Mouse (Mus musculus) kidney, adult 18-20 months (tissue): ENCODE data around the gene Tdrd3.

Experiments used
- DNase-seq: peaks from one replicate; pipeline ENCODE4 v3.0.0; 2021

The Tdrd3 gene

DNA sequence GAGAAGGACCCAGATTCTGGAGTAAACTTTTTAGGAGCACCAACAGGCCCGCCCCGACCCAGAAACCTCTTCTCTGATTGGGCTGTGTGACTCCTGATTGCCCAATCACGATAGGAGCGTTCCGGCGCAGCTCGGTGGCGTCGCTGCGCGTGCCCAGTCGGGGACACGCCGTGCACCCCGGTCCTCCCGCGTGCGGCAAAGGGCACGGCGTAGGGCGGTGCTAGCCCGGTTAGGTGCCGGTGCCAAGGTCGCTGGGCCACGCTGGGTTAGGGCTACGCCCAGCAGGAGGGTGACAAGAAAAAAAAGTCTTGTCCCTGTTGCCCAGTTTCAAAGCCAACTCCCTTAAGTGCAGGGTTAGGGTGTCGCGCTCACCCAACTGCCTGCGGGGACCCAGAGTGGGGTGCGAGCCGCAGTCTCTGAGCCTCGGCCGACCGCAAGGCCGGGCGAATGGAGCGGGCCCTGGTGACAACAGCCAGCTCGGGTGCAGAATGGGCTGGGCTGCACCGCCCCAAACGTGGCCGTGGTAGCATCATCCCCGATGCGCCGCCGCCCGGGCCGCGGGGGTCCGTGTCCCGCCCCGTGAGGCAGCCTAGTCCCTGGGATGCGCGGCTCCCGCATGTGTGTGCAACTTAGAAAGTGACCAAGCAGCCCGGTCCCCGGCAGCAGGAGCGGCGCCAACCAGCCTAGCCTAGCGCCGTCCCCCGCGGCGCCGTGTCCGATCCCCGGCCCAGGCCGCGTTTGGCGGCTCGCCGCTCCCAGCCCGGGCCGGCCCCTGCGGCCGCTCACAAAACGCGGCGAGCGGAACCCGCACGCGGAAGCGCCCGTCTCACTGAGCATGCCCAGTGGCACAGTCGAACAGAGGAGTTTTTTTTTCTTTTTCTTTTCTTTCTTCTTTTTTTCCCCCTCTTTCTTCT is at the start of gene Tdrd3:
TSS of gene Tdrd3 (plus strand) at position 832 of the 914 bp plus-strand sequence.
- DNase-seq: peak; percentile 96

- no peak for DNase-seq
Measured at GRCm38 (mm10) chr14:87367169-87367568, 49.3 kb upstream of the Tdrd3 start.

GRCm38 (mm10) chr14:87383041-87383440 is 33.4 kb upstream of the Tdrd3 start:
- DNase-seq: no peak

DNA sequence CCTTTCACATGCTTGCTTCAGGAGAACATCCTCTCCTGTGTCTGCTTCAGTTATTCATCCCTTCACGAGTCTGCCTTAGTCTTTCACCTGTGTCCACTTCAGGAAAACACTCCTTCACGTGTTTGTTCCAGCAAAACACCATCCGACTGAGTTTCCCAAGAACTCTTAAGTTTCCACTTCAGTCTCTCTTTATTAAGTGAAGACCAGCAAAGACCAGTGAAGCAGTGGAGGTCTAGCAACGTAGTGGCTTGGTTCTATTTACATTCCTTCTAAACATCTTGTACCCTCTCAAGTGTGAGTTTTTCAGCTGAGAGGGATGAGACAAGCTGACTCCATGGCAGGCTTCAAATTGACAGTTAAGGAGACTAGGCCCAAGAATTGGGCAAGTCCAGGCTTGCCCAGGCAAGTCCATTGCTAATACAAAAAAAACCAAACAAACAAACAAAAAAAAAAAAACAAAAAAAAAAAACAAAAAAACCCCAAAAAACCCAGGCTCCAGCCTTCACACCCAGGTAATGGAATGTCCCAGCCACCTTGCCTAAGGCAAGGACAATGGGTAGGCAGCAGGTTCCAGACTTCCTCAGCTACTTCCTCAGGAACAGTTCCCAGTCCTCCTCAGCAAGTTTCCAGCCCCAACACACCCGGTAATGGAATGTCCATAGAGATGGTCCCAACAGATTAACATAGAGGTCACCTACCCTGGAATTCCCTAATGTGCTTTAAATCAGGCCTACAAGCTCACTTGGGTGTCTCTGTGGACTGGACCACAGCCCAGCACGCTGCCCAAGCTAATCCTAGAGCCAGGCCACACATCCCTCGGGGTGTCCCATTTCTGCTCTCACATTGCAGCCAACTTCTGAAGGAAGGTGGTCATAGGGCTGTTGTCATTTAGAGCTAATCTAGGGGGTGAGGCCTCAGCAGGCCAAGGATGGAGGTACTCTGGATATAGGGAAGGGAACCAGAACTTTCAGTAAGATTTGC is 31.9 kb upstream of the Tdrd3 start:
- DNase-seq: peak; percentile 11

GRCm38 (mm10) chr14:87393096-87393495 is 23.3 kb upstream of the Tdrd3 start:
- no peak for DNase-seq

GRCm38 (mm10) chr14:87396643-87397042 is 19.8 kb upstream of the Tdrd3 start:
- DNase-seq: no peak

DNA sequence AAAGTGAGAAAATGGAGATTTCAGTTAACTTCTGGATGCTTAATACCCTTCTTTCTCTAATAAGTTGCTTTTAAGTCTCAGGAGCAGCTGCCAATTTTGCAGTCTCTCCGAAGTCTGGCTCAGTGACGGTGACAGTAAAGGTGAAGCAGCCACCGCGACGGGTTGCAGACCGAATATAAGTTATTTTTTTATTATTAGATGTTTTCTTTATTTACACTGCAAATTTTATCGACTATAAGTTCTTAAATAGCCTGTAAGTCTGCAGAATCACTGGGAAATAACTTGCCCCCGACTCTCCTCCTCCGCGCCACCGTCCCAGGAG is 992 bp upstream of the Tdrd3 start:
- DNase-seq: no peak

- DNase-seq: peak; percentile 68
Measured at GRCm38 (mm10) chr14:87416755-87417690, 584 bp downstream of the Tdrd3 start.

- DNase-seq: no peak
Measured at GRCm38 (mm10) chr14:87417691-87418070, 1.2 kb downstream of the Tdrd3 start.

GRCm38 (mm10) chr14:87419740-87420139 is 3.3 kb downstream of the Tdrd3 start:
- no peak for DNase-seq

GRCm38 (mm10) chr14:87420576-87420975 is 4.1 kb downstream of the Tdrd3 start:
- DNase-seq: no peak

GRCm38 (mm10) chr14:87422432-87422831 is 6.0 kb downstream of the Tdrd3 start:
- no peak for DNase-seq

- no peak for DNase-seq
Measured at GRCm38 (mm10) chr14:87426297-87426922, 10.0 kb downstream of the Tdrd3 start.

- no peak for DNase-seq
Measured at GRCm38 (mm10) chr14:87427032-87427431, 10.6 kb downstream of the Tdrd3 start.

GRCm38 (mm10) chr14:87427659-87428289 is 11.3 kb downstream of the Tdrd3 start:
- DNase-seq: no peak

DNA sequence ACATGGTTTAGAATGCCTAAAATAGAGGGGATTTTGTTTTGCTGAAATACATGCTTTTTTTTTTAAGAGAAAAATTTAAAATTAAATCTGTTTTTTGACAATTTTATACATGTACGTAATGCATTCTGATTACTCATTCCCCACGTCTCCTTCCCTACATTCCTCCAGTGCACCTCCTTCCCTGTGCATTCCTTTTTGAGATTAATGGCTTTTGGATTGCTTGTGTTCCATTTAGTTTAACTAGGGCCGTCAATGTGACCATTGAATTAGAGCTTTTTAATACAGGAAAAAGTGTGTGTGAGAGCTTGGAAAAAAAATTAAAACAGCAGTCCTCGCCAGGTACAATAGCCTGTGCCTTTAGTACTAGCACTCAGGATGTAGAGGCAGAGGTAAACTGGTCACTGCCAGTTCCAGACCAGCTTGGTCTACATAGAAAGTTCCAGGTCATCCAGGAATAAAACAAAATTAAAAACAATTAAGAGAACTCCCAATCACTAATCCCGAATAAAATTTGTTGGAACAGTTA is 17.0 kb downstream of the Tdrd3 start:
- no peak for DNase-seq

DNA sequence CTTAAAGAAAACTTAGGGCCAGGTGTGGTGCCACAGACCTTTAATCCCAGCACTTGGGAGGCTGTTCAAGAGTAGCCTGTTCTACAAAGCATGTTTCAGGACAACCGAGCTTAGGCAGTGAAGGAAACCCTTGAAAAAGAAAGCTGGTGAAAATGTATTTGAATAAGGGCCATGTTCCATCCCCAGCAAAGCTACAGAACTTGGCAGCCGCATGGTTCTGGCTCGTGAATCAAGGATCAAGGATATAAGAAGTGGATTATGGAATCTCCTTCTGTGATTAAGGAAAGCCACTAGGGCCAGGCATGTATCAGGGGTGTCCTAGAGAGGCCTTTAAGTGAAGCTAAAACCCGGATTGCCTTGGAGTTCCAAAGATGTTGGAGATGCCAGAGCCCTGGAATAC is 18.9 kb downstream of the Tdrd3 start:
- DNase-seq: no peak

- DNase-seq: no peak
Measured at GRCm38 (mm10) chr14:87439721-87440120, 23.3 kb downstream of the Tdrd3 start.

GRCm38 (mm10) chr14:87446331-87446913 is 30.0 kb downstream of the Tdrd3 start:
- no peak for DNase-seq

GRCm38 (mm10) chr14:87451645-87452443 is 35.4 kb downstream of the Tdrd3 start:
- DNase-seq: peak; percentile 71
